Mouse (Mus musculus) limb, embryonic 15.5 days (tissue): Measurements from ENCODE around the gene Id3. TPM values are rescaled to one million over a fixed set of nuclear protein-coding genes. Genes with fewer than 3 reads are reported as not detected.

Experiments used
- ATAC-seq: fragments of 200-750 bp; cut with Nextera tagmentation; 2 replicates; pipeline ENCODE4 v1.8.0; 2017; ENCODE audit warnings: low read depth, moderate TSS enrichment; ENCODE audit not compliant: insufficient number of reproducible peaks, low FRiP score, low TSS enrichment
- H3K27ac ChIP-seq: fragments of 300-500 bp; sonication (generic); 2 replicates; pipeline ENCODE4 v1.5.1; 2015; ENCODE audit warnings: moderate library complexity, mild to moderate bottlenecking, inconsistent platforms
- H3K27me3 ChIP-seq: fragments of 300-500 bp; sonication (generic); 2 replicates; pipeline ENCODE4 v1.6.1; 2015; ENCODE audit warnings: inconsistent platforms
- H3K36me3 ChIP-seq: fragments of 300-500 bp; sonication (generic); 2 replicates; pipeline ENCODE4 v1.6.1; 2015; ENCODE audit warnings: inconsistent platforms
- H3K4me1 ChIP-seq: fragments of 300-500 bp; sonication (generic); 2 replicates; pipeline ENCODE4 v1.6.1; 2015; ENCODE audit warnings: inconsistent platforms
- H3K4me2 ChIP-seq: fragments of 300-500 bp; sonication (generic); 2 replicates; pipeline ENCODE4 v1.6.1; 2015; ENCODE audit warnings: mild to moderate bottlenecking, inconsistent platforms
- H3K4me3 ChIP-seq: fragments of 300-500 bp; sonication (generic); 2 replicates; pipeline ENCODE4 v1.5.1; 2015; ENCODE audit warnings: mild to moderate bottlenecking, inconsistent platforms
- H3K9ac ChIP-seq: fragments of 300-500 bp; sonication (generic); 2 replicates; pipeline ENCODE4 v1.6.1; 2015; ENCODE audit warnings: inconsistent platforms
- H3K9me3 ChIP-seq: fragments of 300-500 bp; sonication (generic); 2 replicates; pipeline ENCODE4 v1.6.1; 2016; ENCODE audit warnings: inconsistent platforms
- WGBS: fragments of 180-500 bp; shearing (Covaris S2); methylation state at CpG from one replicate; pipeline ENCODE4 v1.1.7; 2015; 5-methylcytosine and 5-hydroxymethylcytosine counted together
- polyA plus RNA-seq: library from polyadenylated mRNA; unstranded; fragments of >200 nt; fragmentation: Nextera tagmentation; extraction: Ambion mirVana; gene quantifications from 2 replicates; pipeline ENCODE4 v1.2.1, GENCODE M21; 2015

The Id3 gene
- polyA plus RNA-seq, 1 experiment from 2014 or later = 488 TPM

DNA sequence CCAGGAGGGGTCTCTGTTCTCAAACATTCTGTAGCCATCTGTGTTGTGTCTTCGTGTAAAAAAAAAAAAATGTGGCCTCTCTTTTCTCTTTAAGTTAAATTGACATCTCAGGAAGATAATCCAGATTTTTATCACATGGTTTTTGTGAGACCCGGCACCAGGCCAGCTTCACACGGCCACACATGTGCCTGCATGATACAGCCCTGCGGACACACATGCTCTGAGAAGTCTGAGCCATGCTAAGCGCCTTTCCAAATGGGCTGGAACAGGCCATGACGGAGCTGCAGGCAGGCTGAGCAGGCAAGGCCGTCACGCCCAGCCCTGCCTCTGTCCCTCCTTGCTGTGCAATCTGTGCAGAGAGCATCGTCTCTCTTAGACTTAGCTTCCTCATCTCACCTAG, 11.2 kb downstream of the Id3 start:
- no peak overlapping the region for H3K4me3 ChIP-seq
- 43% methylated on average over 9 of the region's 9 CpGs for WGBS
- H3K9ac ChIP-seq = no peak overlapping the region
- no peaks in the 10 kb centered on the region for H3K9me3 ChIP-seq
- ATAC-seq = no peak
- H3K27me3 ChIP-seq = no peaks in the 10 kb centered on the region
- 0 out of 2 replicates have a peak overlapping the region, but pooled peaks have one; percentile 33 for H3K27ac ChIP-seq
- H3K4me1 ChIP-seq = peaks cover 31% of the 10 kb centered on the region
- H3K36me3 ChIP-seq = no peaks in the 10 kb centered on the region
- H3K4me2 ChIP-seq = no peak overlapping the region

DNA sequence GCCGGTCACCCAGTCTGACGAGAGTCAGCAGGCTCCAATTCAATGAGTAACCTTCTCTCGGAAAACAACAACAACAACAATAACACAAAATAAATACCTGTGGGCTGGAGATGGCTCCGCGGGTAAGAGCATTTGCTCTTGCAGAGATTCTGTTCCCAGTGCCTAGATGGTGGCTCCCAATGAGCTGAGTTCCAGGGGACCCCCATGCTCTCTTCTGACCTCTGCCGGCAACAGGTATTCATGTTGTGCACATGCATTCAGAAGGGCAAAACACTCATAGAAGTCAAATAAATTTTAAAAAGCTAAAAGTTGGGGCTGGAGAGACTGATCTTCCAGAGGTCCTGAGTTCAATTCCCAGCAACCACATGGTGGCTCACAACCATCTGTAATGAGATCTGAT, 15.2 kb downstream of the Id3 start:
- ATAC-seq = no peak
- 80% methylated on average over 6 of the region's 6 CpGs for WGBS
- Histone ChIP-seq H3K27me3 (no peaks in the 10 kb centered on the region), H3K4me1 (peaks cover 17% of the 10 kb centered on the region), H3K36me3 (no peaks in the 10 kb centered on the region), H3K9ac (no peak overlapping the region), H3K9me3 (no peaks in the 10 kb centered on the region), H3K27ac (no peak overlapping the region), H3K4me2 (no peak overlapping the region), H3K4me3 (no peak overlapping the region)

DNA sequence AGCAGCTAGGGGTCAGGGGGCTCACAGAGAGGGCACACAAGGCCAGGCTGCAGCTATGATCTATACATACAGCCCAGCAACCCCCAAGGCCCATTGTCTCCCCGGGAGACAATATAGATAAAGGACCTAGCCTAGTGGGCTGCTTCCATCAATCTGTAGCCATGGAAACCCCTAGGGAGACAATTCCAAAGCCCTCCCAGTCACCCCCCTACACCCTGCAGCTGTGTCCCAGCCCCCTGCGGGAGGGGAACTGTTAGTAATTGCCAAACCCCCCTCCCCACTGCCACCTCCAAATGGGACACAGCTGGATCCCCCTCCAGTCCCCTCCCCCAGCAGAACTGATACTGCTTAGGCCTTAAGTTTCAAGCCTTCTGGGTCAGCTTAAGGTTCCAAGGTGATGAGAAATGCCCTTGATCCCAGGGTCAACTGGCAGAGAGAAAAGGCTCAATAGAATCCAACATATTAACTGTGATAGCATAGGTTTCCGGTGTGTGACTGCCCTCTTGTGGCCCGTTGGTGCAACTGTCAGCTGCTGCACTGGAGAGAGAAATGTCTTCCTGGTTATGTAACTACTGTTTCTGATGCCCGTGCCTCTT, 16.6 kb downstream of the Id3 start:
- Histone ChIP-seq H3K9ac (no peak overlapping the region), H3K4me1 (peaks cover 17% of the 10 kb centered on the region), H3K9me3 (no peaks in the 10 kb centered on the region), H3K4me2 (no peak overlapping the region), H3K27ac (no peak overlapping the region), H3K4me3 (no peak overlapping the region), H3K27me3 (no peaks in the 10 kb centered on the region), H3K36me3 (no peaks in the 10 kb centered on the region)
- 9% methylated on average over 5 of the region's 5 CpGs for WGBS
- ATAC-seq = peak; percentile 28; the same call in 1 of the 2 replicates

DNA sequence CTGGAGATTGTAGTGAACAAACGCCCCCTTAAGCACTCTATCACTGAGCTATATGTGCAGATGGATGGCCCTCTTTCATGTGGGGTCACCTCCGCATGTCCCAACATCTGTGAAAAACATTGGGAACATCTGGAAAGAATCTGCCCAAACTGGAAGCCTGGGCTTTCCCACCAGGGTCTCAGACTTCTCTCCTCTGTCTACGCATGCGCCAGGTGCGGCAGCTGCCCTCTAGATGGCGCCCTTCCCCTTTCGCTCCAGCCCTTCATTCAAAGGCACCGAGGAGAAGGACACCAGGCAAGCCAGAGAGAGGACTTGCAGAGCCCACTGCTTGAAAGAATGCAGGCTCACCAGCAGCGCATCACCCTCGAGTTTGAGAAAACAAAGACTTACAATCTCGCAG, 20.2 kb downstream of the Id3 start:
- Histone ChIP-seq H3K4me2 (no peak overlapping the region), H3K4me1 (peaks cover 17% of the 10 kb centered on the region), H3K27ac (0 out of 2 replicates have a peak overlapping the region, but pooled peaks have one; percentile 3)

DNA sequence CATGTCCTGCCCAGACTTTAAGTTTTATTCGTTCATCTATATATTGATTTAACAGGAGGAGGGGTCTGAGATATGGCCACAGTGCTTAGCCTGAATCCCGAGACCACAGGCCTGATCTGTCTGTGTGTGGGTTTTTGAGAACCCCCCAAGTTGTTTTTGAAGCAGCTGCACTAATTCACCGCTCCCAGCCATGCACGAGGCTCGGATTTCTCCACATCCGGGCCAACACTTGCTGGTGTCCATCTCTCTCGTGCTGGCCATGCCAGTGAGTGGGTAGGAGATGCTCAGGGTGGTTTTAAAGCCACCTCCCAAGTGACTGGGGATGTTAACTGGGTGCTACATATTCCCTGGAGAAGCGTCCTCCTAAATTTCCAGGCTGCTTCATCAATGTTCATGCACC, 21.7 kb downstream of the Id3 start:
- Histone ChIP-seq H3K4me1 (peaks cover 10% of the 10 kb centered on the region), H3K36me3 (no peaks in the 10 kb centered on the region), H3K4me2 (no peak overlapping the region), H3K9me3 (no peaks in the 10 kb centered on the region), H3K4me3 (no peak overlapping the region), H3K27ac (no peak overlapping the region), H3K27me3 (no peaks in the 10 kb centered on the region), H3K9ac (no peak overlapping the region)
- ATAC-seq = no peak
- WGBS = 66% methylated on average over 8 of the region's 8 CpGs

More for the DNA sequence above, 20.2 kb downstream of the Id3 start:
- H3K9ac ChIP-seq = no peak overlapping the region
- no peaks in the 10 kb centered on the region for H3K36me3 ChIP-seq
- H3K9me3 ChIP-seq = no peaks in the 10 kb centered on the region
- WGBS = 2% methylated on average over 11 of the region's 11 CpGs
- ATAC-seq = peak; percentile 62
- no peak overlapping the region for H3K4me3 ChIP-seq
- H3K27me3 ChIP-seq = no peaks in the 10 kb centered on the region

DNA sequence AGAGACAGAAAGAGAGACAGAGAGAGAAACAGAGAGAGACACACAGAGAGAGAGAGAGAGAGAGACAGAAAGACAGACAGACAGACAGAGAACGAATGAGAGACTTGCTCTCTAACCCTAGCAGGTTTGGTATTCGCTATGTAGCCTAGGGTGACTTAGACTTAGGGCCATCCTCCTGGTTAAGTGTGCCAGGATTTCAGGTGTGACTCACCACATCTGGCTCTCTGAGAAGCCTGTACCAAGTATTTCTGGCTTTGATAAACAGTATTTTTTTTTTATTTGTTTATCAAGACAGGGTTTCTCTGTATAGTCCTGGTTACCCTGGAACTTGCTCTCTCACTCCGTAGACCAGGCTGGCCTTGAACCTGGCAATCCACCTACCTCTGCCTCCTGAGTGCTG, 24.4 kb downstream of the Id3 start:
- Histone ChIP-seq H3K4me2 (no peak overlapping the region), H3K4me3 (no peak overlapping the region), H3K4me1 (peaks cover 13% of the 10 kb centered on the region), H3K9ac (no peak overlapping the region), H3K27me3 (no peaks in the 10 kb centered on the region), H3K36me3 (no peaks in the 10 kb centered on the region), H3K9me3 (no peaks in the 10 kb centered on the region), H3K27ac (no peak overlapping the region)
- WGBS = 74% methylated on average over 3 of the region's 3 CpGs
- ATAC-seq = no peak

DNA sequence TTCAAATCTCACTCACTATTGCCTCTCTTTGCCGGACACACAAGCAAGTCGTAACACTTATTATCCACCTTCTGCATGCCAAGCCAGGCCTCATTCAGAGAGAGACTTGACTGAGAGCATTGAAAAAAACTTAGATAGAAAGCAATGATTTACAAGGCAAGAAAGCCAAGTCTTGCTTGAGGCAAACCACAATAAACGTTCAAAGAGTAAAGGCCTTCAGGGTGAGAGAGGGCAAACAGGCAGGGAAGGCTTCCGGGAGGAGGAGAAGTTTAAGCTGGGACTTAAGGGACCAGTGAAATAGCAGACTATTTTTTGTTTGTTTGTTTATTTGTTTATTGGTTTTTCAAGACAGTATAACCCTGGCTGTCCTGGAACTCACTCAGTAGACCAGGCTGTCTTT, 27.1 kb downstream of the Id3 start:
- H3K4me3 ChIP-seq = no peak overlapping the region
- peaks cover 33% of the 10 kb centered on the region for H3K4me1 ChIP-seq
- H3K4me2 ChIP-seq = no peak overlapping the region
- H3K36me3 ChIP-seq = no peaks in the 10 kb centered on the region
- no peak overlapping the region for H3K9ac ChIP-seq
- no peaks in the 10 kb centered on the region for H3K9me3 ChIP-seq
- ATAC-seq = no peak
- WGBS = 61% methylated on average over 4 of the region's 4 CpGs
- H3K27me3 ChIP-seq = no peaks in the 10 kb centered on the region
- 0 out of 2 replicates have a peak overlapping the region, but pooled peaks have one; percentile 24 for H3K27ac ChIP-seq

DNA sequence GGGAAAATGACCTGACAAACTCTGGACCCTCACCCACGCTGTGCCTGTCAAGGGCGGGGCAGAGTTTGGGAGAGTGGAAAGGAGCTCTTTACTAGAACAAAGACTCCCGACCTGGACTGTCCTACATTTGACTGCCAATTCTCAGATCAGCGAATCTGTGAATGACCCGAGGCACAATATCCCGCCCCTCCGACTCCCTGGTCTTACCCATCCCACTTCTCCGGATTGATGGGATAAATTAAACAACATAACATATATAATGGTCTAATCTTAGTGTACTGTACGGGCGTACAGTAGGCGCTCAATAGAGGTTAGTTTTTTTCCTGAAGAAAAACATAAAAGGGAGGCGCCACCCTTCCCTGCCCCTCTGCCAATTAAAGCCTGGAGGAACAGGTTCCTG, 28.2 kb downstream of the Id3 start:
- Histone ChIP-seq H3K27me3 (no peaks in the 10 kb centered on the region), H3K36me3 (no peaks in the 10 kb centered on the region), H3K4me3 (peak overlapping the region; percentile 76), H3K4me1 (peaks cover 44% of the 10 kb centered on the region), H3K27ac (no peak overlapping the region), H3K9ac (no peak overlapping the region; the same call in 1 of the 2 replicates), H3K4me2 (peak overlapping the region; percentile 99), H3K9me3 (no peaks in the 10 kb centered on the region)
- WGBS = 21% methylated on average over 12 of the region's 12 CpGs
- ATAC-seq = no peak

DNA sequence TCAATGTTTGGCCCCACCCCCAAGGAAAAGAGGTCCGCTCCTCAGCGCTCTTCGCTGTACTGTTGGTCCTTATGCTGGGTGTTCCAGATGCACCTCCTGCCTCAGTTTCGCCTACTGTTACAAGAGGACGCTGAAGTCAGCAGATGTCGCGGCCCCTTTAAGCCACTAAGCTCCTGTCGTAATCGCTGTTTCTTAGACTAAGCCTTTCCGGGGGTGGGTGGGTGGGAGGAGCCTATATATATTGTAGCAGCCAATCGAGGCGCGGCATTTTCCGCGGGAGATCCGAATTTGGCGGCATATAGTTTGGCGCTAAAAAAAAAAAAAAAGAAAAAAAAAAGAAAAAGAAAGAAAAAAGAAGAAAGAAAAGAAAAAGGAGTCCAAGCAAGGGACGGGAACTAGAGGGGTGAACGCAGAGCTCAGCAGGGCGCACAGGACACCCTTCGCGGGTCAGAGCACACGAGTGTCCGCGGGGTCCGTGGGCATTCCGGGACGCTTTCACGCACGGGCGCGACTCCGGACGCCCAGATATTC, 28.8 kb downstream of the Id3 start, which contains the start of gene E2f2:
Gene E2f2 (plus strand): TSS at position 384 of the 531 bp plus-strand sequence.
- H3K27me3 ChIP-seq = no peaks in the 10 kb centered on the region
- peak within 1 kb of the TSS; percentile 82 for H3K27ac ChIP-seq
- no peaks in the 10 kb centered on the region for H3K9me3 ChIP-seq
- no peak for ATAC-seq
- WGBS = 0% methylated on average over 35 of the region's 35 CpGs
- H3K36me3 ChIP-seq = no peaks in the 10 kb centered on the region
- peak within 1 kb of the TSS; percentile 46 for H3K9ac ChIP-seq
- peak within 1 kb of the TSS; percentile 76 for H3K4me3 ChIP-seq
- H3K4me2 ChIP-seq = peak within 1 kb of the TSS; percentile 99
- peaks cover 50% of the 10 kb centered on the region for H3K4me1 ChIP-seq

DNA sequence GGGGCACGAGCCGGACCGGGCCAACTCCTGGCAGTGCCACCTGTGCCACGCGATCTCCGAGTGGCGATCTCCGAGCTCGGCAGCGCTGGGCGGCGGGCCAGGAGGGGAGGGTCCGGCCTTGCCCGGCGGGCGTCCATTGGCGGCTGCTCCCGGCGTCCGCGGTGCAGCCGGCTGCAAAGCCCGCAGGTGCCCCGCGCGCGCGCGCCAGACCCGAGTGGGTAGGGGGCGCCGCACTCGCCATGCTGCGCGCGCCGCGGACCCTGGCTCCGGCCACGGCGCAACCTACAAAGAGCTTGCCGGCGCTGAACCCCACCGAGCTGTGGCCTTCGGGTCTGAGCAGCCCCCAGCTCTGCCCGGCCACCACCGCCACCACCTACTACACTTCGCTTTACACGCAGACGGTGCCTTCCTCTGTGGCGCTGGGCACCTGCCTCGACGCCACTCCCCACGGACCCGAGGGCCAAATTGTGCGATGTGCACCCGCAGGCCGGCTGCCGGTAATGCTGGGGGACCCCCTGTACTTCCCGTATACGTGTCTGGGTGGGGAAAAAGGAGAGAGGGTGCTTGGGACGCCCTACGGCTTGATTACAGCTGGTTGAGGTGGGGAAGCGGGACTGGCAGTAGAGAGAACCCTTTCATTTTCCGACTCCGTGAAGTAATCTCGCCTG, 29.4 kb downstream of the Id3 start:
- no peaks in the 10 kb centered on the region for H3K27me3 ChIP-seq
- peak overlapping the region; percentile 76 for H3K4me3 ChIP-seq
- H3K9ac ChIP-seq = peak overlapping the region; percentile 46
- no peak for ATAC-seq
- WGBS = under 1% methylated on average over 64 of the region's 67 CpGs
- H3K27ac ChIP-seq = peak overlapping the region; percentile 82
- peak overlapping the region; percentile 99 for H3K4me2 ChIP-seq
- no peaks in the 10 kb centered on the region for H3K36me3 ChIP-seq
- no peaks in the 10 kb centered on the region for H3K9me3 ChIP-seq
- peaks cover 56% of the 10 kb centered on the region for H3K4me1 ChIP-seq

DNA sequence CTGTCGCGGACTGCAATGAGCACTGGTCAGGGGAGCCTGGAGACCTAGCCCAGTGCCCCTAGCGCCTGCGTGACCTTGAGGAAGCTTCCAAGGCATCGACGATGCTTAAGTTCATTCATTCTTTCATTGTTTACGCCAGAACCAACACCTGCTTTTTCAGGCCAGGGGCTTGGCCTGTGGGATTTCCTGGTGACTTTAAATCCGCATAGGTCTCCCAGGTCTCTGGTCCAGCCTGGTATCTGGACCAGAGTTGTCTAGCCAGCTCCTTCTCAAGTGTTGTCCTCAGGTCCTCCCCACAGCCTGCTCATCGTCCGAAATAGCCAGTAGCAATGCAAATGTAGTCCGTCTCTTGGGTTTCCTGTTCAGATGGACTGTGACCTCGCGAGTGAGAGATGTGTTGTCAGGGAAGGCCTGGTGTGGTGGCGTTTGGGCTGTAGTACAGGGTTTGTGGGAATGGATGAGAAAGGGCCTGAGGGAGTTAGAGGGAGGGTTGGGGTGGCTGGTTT, 30.0 kb downstream of the Id3 start:
- 6% methylated on average over 14 of the region's 14 CpGs for WGBS
- peak overlapping the region; percentile 46 for H3K9ac ChIP-seq
- ATAC-seq = no peak
- peak overlapping the region; percentile 82; the same call in 1 of the 2 replicates for H3K27ac ChIP-seq
- no peaks in the 10 kb centered on the region for H3K36me3 ChIP-seq
- peak overlapping the region; percentile 76 for H3K4me3 ChIP-seq
- peak overlapping the region; percentile 99 for H3K4me2 ChIP-seq
- H3K27me3 ChIP-seq = no peaks in the 10 kb centered on the region
- no peaks in the 10 kb centered on the region for H3K9me3 ChIP-seq
- H3K4me1 ChIP-seq = peaks cover 62% of the 10 kb centered on the region
